Mouse (Mus musculus) gastrocnemius, adult 2 months (tissue): ENCODE results near the gene Dnajc5g. TPM values are rescaled to one million over a fixed set of nuclear protein-coding genes. Genes with fewer than 3 reads are reported as not detected.

Source experiments
- DNase-seq: peaks from one replicate; pipeline ENCODE4 v3.0.0; 2022
- H3K27ac ChIP-seq: fragments of 200-600 bp; 2 replicates; pipeline ENCODE4 v1.8.1; 2022; ENCODE audit warnings: mild to moderate bottlenecking
- H3K4me3 ChIP-seq: fragments of 200-600 bp; 2 replicates; pipeline ENCODE4 v1.8.1; 2022; ENCODE audit warnings: mild to moderate bottlenecking, moderate library complexity
- CTCF ChIP-seq: fragments of 200-600 bp; IDR thresholded peaks from 2 replicates; pipeline ENCODE4 v1.8.1; 2022; ENCODE audit warnings: antibody characterized with exemption, mild to moderate bottlenecking, moderate library complexity
- intact Hi-C: fragments of 180-260 bp; cut with DNase I; formaldehyde crosslinking; loops from one replicate; pipeline ENCODE4 v1.15.1; 2025
- long read RNA-seq, 2 experiments: library from polyadenylated mRNA; stranded (forward); transcript quantifications; one replicate each; pipeline ENCODE4 v2.0.0; 2021
- total RNA-seq, 2 experiments: library from RNA; stranded (reverse); gene quantifications; 2 replicates each; pipeline ENCODE4 v1.2.3; 2021

Gene Dnajc5g
- total RNA-seq, result not detected
- long read RNA-seq, experiment 1, result 0 reads
- long read RNA-seq, experiment 2, result 0 reads

DNA sequence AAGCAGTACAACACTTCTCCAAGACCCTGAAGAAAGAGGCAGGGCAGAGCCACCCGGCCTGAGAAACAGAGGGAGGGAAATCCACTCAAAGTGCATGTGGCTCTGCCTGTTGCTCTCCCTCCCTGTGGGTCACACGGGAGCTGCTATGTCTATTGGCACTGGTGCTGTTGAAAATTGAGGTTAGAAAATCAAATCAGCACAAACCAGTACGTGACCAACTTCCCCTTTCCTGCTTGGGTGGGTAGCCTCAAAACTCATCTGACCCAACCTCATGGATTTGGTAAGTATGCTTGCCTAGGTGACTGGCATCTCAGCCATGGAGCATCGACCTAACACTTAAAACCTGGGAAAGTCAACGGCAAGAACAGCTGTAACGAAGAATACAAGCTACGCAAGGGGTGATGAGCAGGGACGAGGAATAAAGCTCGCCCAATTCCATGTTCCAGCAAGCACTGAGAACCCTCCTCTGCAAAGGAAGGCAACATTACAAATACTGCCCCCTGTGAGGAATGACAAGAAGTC, at the start of gene Dnajc5g:
Gene Dnajc5g (plus strand): TSS at position 472 of the 522 bp plus-strand sequence.
- intact Hi-C loops, result no loop called here
- Histone ChIP-seq H3K4me3 (no peak within 1 kb of the TSS), H3K27ac (no peak within 1 kb of the TSS)
- DNase-seq, result no peak
- no peak for TF ChIP-seq CTCF

DNA sequence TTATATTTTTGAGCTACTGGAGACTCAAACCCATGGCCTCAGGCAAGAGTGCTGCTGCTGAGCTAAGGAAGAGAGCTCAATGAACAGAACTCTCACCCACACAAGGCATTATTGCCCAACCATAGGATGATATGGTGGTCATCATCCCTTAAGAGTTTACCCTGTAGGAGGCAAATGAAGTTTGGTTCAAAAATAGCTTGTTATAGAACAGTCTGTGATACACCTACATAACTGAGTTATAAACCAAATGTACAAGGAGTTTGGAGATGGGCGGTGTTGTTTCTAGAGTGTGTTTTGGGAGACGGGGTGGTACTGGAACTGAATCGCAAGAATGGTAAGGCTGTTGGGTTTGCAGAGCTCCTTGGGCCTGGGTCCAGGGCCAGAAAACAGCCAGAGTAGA, 36.3 kb upstream of the Dnajc5g start:
- intact Hi-C loops, result no loop called here
- no peak for TF ChIP-seq CTCF
- Histone ChIP-seq H3K4me3 (no peak overlapping the region), H3K27ac (no peak overlapping the region)
- no peak for DNase-seq

DNA sequence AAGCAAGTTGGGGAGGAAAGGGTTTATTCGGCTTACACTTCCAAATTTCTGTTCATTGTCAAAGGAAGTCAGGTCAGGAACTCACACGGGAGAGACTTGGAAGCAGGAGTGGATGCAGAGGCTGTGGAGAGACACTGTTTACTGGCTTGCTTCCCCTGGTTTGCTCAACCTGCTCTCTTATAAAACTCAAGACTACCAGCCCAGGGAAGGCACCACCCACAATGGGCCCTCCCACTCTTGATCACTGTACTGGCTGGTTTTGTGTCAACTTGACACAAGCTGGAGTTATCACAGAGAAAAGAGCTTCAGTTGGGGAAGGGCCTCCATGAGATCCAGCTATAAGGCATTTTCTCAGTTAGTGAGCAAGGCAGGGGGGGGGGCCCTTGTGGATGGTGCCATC, 35.0 kb upstream of the Dnajc5g start:
- no peak overlapping the region for H3K27ac ChIP-seq
- H3K4me3 ChIP-seq, result no peak overlapping the region
- no peak for DNase-seq
- no peak for TF ChIP-seq CTCF
- intact Hi-C loops, result no loop called here

DNA sequence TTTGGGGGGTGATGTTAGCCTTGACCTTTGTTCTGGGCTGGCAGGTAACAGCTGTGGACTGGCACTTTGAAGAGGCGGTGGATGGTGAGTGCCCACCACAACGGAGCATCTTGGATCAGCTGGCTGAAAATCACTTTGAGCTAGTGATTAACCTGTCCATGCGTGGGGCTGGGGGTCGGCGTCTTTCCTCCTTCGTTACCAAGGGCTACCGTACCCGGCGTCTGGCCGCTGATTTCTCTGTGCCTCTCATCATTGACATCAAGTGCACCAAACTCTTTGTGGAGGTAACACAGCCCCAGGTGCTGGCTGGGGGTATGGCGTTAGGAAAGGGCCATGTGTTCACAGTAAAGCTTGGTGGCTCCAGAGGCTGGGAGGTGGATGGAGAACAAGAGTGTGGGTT, 34.3 kb upstream of the Dnajc5g start:
- H3K27ac ChIP-seq, result no peak overlapping the region
- DNase-seq, result no peak
- H3K4me3 ChIP-seq, result no peak overlapping the region
- no peak for TF ChIP-seq CTCF
- intact Hi-C loops, result no loop called here

DNA sequence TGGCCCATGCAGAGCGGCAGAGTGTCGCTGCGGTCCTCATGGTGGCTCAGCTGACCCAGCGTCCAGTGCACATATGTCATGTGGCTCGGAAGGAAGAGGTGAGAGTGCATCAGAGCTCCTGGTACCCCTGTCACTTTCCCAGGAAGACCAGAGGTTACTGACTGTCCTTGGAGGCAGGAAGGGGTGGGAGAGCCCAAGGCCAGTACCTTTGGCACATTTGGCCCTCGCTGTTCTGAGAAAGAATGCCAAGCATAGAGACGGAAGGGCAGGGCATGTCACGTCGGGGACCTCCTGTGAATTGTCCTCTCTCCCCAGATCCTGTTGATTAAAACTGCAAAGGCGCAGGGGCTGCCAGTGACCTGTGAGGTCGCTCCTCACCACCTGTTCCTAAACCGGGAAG, 32.9 kb upstream of the Dnajc5g start:
- DNase-seq, result no peak
- Histone ChIP-seq H3K27ac (no peak overlapping the region), H3K4me3 (no peak overlapping the region)
- no peak for TF ChIP-seq CTCF
- intact Hi-C loops, result no loop called here

DNA sequence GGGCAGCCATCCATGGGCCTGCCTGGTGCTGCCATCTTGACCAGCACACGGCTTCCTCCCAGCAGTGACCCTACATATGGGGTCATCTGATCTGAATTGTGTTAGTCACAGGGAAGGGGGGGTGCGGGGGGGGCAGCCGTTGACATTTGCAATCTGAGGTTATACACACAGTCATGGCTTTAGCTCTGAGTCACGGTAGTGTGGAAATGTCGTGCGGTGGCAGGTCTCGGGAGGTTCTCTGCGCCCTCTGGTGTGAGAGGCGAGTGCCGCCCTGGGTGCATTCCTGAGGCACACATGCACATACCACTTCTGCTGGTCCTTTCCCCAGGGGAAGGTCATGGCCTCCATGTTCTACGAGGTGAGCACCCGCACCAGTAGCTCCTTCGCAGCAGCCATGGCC, 29.7 kb upstream of the Dnajc5g start:
- Histone ChIP-seq H3K27ac (no peak overlapping the region), H3K4me3 (no peak overlapping the region)
- intact Hi-C loops, result no loop called here
- no peak for DNase-seq
- TF ChIP-seq CTCF, result no peak

DNA sequence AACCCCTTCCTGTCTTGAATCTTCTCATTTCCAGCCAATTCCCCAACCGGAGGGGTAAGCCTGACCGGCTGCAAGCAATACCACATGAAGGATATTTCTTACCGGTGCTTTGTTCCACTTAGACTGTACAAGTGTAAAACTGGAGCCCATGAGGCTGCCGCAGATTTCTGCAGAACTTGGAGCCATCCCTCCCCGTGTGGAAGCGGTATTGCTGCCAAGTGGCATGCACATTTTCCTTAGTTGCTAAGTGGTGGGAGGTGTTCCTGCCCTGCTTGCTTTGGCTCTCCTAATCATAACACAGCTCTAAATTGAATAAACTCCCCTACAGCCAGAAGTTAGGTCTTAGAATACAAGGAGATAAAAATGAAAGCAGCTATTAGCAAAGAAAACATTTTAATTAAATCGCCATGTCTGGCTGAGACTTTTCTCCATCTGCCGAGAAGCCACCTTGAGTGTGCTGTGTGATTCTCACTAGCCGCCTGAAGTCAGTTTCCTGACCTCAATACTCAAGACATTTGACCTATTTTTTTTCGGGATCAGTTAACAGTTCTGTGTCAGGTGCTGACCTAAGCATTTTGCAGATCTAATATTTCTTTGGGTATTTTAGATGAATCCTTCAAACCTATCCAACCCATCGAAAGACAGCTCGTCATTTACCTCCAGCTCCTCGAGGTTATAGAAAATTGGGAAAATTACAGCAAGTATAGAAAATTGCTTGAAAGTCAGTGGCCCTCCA, 25.9 kb upstream of the Dnajc5g start:
- H3K27ac ChIP-seq, result 0 out of 2 replicates have a peak overlapping the region, but pooled peaks have one; percentile 2
- no peak overlapping the region for H3K4me3 ChIP-seq
- intact Hi-C loops, result no loop called here
- DNase-seq, result no peak
- no peak for TF ChIP-seq CTCF

DNA sequence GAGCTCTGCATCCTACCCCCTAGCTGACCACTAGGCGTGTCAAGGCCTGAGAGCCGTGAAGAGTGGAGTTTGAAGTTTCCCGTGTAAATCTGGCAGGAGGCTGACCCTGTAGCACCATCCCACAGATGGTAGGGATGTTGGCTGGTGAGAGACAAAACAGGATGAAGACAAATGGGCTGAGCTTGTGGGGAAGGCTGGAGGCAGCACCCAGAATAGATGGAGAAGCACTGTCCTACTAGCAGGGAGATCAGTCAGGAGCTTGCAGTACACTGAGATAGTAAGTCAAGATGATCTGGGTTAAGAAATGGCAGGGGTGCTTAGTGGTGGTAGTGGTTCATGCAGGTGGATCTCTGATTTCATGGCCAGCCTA, 25.3 kb upstream of the Dnajc5g start:
- DNase-seq, result no peak
- no peak overlapping the region for H3K4me3 ChIP-seq
- no peak for TF ChIP-seq CTCF
- intact Hi-C loops, result no loop called here
- 0 out of 2 replicates have a peak overlapping the region, but pooled peaks have one; percentile 2 for H3K27ac ChIP-seq

DNA sequence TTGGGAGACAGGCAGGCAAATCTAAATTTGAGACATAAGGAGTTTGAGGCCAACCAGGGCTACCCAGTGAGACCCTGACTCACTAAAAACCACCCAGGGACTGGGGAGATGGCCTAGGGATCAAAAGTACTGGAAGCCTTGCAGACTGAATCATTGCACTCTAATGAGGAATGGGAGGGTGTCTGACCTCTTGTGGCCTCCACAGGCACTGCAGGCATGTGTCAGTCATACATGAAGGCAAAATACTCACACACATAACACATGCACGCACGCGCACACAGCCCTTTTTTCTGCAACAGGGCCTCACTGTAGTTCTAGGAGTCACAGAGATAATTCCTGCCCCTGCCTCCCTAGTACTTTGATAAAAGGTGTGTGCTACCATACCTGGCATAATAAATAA, 24.7 kb upstream of the Dnajc5g start:
- H3K27ac ChIP-seq, result no peak overlapping the region
- TF ChIP-seq CTCF, result peak; percentile 68
- intact Hi-C loops, result no loop called here
- H3K4me3 ChIP-seq, result no peak overlapping the region
- DNase-seq, result peak; percentile 48

DNA sequence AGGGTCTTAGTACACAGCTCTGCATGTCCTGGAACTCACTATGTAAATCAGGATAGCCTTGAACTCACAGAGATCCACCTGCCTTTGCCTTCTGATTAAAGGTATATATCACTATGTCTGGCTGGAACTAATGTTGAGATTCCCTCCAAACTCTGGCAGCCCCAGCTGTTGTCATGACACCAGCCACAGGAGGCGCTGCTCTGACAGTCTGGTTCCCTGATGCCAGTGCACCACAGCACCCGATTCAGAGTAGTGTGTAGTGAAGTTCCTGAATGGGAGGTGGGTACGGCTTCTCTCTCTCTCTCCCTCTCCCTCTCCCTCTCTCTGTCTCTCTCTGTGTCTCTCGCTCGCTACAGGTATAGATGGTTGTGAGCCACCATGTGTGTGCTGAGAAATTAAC, 23.7 kb upstream of the Dnajc5g start:
- intact Hi-C loops, result no loop called here
- TF ChIP-seq CTCF, result peak; percentile 68
- no peak overlapping the region for H3K27ac ChIP-seq
- H3K4me3 ChIP-seq, result peak overlapping the region; percentile 44; the same call in 1 of the 2 replicates
- peak; percentile 79 for DNase-seq

DNA sequence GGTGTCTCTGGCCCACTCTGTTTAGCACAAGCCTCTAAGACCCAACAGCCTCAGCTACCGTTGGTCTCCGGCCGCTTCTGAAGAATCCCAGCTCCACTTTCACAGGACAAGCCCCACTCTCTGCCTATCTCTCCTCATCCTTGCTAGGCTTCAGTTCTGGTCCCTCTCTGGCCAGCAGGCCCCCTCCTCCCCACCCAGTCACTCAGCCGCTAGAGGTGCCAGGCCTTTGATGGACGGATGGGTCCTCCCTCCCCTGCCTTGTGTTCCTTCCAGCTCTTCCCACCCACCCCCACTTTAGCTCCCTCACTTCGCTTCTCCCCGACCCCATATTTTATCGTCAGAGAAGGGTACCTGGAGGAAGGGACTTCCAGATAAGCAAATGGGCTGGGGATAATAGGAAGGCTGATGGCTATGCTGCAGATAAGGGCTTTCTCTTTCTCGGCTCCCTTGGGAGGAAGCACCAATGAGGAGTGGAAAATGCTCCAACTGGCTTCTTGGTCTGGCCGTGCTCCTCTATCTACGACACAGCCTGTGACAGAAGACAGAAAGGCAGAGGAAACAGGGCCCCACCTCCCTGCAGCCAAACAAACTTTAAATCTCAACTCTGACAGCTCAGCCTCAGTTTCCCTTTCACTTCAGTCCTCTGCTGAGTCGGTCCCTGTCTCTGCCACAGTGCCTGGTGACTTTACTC, 23.0 kb upstream of the Dnajc5g start:
- DNase-seq, result no peak
- H3K4me3 ChIP-seq, result peak overlapping the region; percentile 44
- intact Hi-C loops, result no loop called here
- no peak overlapping the region for H3K27ac ChIP-seq
- no peak for TF ChIP-seq CTCF

DNA sequence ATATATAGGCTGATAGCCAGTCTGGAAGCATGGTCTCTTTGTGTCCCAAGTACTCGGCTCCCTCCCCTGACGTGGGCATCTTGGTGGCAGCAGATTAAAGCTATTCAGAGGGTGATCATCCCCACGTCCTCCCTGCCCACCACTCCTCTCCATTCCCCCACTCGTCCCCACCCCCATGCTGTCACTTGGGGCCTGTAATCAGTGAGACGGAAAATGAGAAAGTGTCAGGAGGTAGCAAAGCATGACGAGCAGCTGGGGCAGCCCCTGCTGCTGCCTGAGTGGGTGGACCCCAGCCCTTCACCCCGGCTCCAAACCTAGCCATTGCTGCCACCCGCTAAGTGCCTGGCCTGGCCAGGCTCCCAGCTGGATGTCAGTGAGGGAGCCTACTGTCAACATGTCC, 22.1 kb upstream of the Dnajc5g start:
- DNase-seq, result no peak
- Histone ChIP-seq H3K4me3 (no peak overlapping the region), H3K27ac (no peak overlapping the region)
- intact Hi-C loops, result no loop called here
- TF ChIP-seq CTCF, result no peak

DNA sequence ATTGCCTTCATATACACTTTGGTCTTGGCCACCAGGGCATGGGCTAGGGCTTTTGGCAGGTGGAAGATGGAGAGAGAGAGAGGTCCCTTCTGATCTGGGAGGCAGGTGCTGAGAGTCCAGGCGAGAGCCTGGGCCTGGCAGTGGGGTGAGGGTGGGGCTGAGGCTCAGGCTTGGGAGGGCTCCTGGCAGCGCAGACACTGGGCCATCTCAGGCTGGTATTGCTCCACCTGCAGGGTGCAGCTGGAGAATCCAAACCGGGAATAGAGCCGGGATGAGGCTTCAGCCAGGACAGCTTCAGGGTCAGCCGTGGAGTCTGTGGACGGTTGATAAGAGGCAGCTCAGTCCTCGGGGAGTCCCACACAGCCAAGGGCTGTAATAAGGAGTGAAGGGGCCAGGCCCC, 19.5 kb upstream of the Dnajc5g start:
- Histone ChIP-seq H3K4me3 (no peak overlapping the region), H3K27ac (no peak overlapping the region)
- DNase-seq, result no peak
- TF ChIP-seq CTCF, result no peak; the same call in 1 of the 2 replicates
- intact Hi-C loops, result no loop called here
